Mouse (Mus musculus) spleen, adult 2 months (tissue): ENCODE measurements around the gene Vezt.

Experiments
- CTCF ChIP-seq: fragments of 200-500 bp; IDR thresholded peaks from 2 replicates; pipeline ENCODE4 v1.5.1; 2011; ENCODE audit warnings: mild to moderate bottlenecking, inconsistent platforms; ENCODE audit not compliant: insufficient read depth, insufficient read length, insufficient replicate concordance; ENCODE audit errors: extremely low read depth
- POLR2A ChIP-seq: fragments of 200-500 bp; IDR thresholded peaks from 2 replicates; pipeline ENCODE4 v1.6.1; 2011; ENCODE audit warnings: low read depth, low read length, inconsistent platforms

- TF ChIP-seq CTCF = no peak
- TF ChIP-seq POLR2A = no peak
Measured at GRCm38 (mm10) chr10:94062357-94062756, 26.7 kb upstream of the Vezt start.
